Mouse (Mus musculus) forebrain, embryonic 12.5 days (tissue): ENCODE measurements around the gene Rps6ka5. TPM values are rescaled to one million over a fixed set of nuclear protein-coding genes. Genes with fewer than 3 reads are reported as not detected.
A peak's percentile ranks its signal among the peaks of the same experiment; 100 is the strongest.

ENCODE experiments used
- ATAC-seq: fragments of 200-750 bp; cut with Nextera tagmentation; 2 replicates; pipeline ENCODE4 v1.8.0; 2017; ENCODE audit warnings: moderate TSS enrichment; ENCODE audit not compliant: low FRiP score
- H3K27ac ChIP-seq: fragments of 300-500 bp; sonication (generic); 2 replicates; pipeline ENCODE4 v1.5.1; 2016; ENCODE audit warnings: mild to moderate bottlenecking
- H3K27me3 ChIP-seq: fragments of 300-500 bp; sonication (generic); 2 replicates; pipeline ENCODE4 v1.6.1; 2016; ENCODE audit warnings: mild to moderate bottlenecking
- H3K36me3 ChIP-seq: fragments of 300-500 bp; sonication (generic); replicated peaks from 2 replicates; pipeline ENCODE4 v1.6.1; 2016; ENCODE audit warnings: mild to moderate bottlenecking
- H3K4me1 ChIP-seq: fragments of 300-500 bp; sonication (generic); 2 replicates; pipeline ENCODE4 v1.6.1; 2016
- H3K4me2 ChIP-seq: fragments of 300-500 bp; sonication (generic); 2 replicates; pipeline ENCODE4 v1.6.1; 2016; ENCODE audit warnings: mild to moderate bottlenecking, moderate library complexity
- H3K4me3 ChIP-seq: fragments of 300-500 bp; sonication (generic); replicated peaks from 2 replicates; pipeline ENCODE4 v1.5.1; 2016; ENCODE audit warnings: mild to moderate bottlenecking
- H3K9ac ChIP-seq: fragments of 300-500 bp; sonication (generic); 2 replicates; pipeline ENCODE4 v1.6.1; 2016; ENCODE audit warnings: mild to moderate bottlenecking
- H3K9me3 ChIP-seq: fragments of 300-500 bp; sonication (generic); 2 replicates; pipeline ENCODE4 v1.6.1; 2016
- WGBS: fragments of 180-500 bp; shearing (Covaris S2); methylation state at CpG from one replicate; pipeline ENCODE4 v1.1.7; 2016; 5-methylcytosine and 5-hydroxymethylcytosine counted together
- polyA plus RNA-seq: library from polyadenylated mRNA; unstranded; fragments of >200 nt; fragmentation: Nextera tagmentation; extraction: Ambion mirVana; gene quantifications from 2 replicates; pipeline ENCODE4 v1.2.1, GENCODE M21; 2016

Rps6ka5 gene
- polyA plus RNA-seq: 6.4 and 6.5 TPM in 2 replicates

- H3K4me2 ChIP-seq: peak within 1 kb of the TSS; percentile 82
- no peaks in the 10 kb centered on the region for H3K36me3 ChIP-seq
- no peak for ATAC-seq
- H3K9ac ChIP-seq: no peak within 1 kb of the TSS
- no peaks in the 10 kb centered on the region for H3K27me3 ChIP-seq
- 95% methylated on average over 4 of the region's 4 CpGs for WGBS
- no peak within 1 kb of the TSS for H3K4me3 ChIP-seq
- no peaks in the 10 kb centered on the region for H3K9me3 ChIP-seq
- H3K27ac ChIP-seq: no peak within 1 kb of the TSS
- peaks cover 17% of the 10 kb centered on the region for H3K4me1 ChIP-seq
These were observed at the start of gene Rps6ka5 for GRCm38 (mm10) chr12:100726651-100727050. Rps6ka5 (minus strand) TSS chr12:100726983.

- WGBS: 83% methylated on average over 8 of the region's 8 CpGs
- H3K9ac ChIP-seq: no peak overlapping the region
- H3K4me3 ChIP-seq: no peak overlapping the region
- no peak overlapping the region for H3K27ac ChIP-seq
- H3K9me3 ChIP-seq: no peaks in the 10 kb centered on the region
- ATAC-seq: no peak
- no peak overlapping the region for H3K4me2 ChIP-seq
- H3K4me1 ChIP-seq: no peaks in the 10 kb centered on the region; the same call in 1 of the 2 replicates
- H3K27me3 ChIP-seq: no peaks in the 10 kb centered on the region
- no peaks in the 10 kb centered on the region for H3K36me3 ChIP-seq
These were observed 49.3 kb upstream of the Rps6ka5 start for GRCm38 (mm10) chr12:100775911-100776581.

- Histone ChIP-seq H3K4me3 (no peak overlapping the region), H3K9ac (no peak overlapping the region), H3K27ac (no peak overlapping the region), H3K9me3 (no peaks in the 10 kb centered on the region), H3K4me2 (no peak overlapping the region), H3K4me1 (no peaks in the 10 kb centered on the region; the same call in 1 of the 2 replicates), H3K27me3 (no peaks in the 10 kb centered on the region), H3K36me3 (no peaks in the 10 kb centered on the region)
- no peak for ATAC-seq
These were observed 48.5 kb upstream of the Rps6ka5 start for GRCm38 (mm10) chr12:100775291-100775690.

GRCm38 (mm10) chr12:100774756-100775155 lies 48.0 kb upstream of the Rps6ka5 start:
- Histone ChIP-seq H3K9me3 (no peaks in the 10 kb centered on the region), H3K9ac (no peak overlapping the region), H3K4me3 (no peak overlapping the region), H3K36me3 (no peaks in the 10 kb centered on the region), H3K4me1 (no peaks in the 10 kb centered on the region; the same call in 1 of the 2 replicates), H3K27ac (no peak overlapping the region), H3K27me3 (no peaks in the 10 kb centered on the region), H3K4me2 (no peak overlapping the region)
- WGBS: 87% methylated on average over 7 of the region's 7 CpGs
- ATAC-seq: no peak

GRCm38 (mm10) chr12:100772230-100772984 lies 45.6 kb upstream of the Rps6ka5 start:
- H3K4me2 ChIP-seq: no peak overlapping the region
- no peaks in the 10 kb centered on the region for H3K9me3 ChIP-seq
- no peak overlapping the region for H3K4me3 ChIP-seq
- H3K27me3 ChIP-seq: no peaks in the 10 kb centered on the region
- H3K36me3 ChIP-seq: no peaks in the 10 kb centered on the region
- ATAC-seq: no peak
- H3K9ac ChIP-seq: no peak overlapping the region
- no peak overlapping the region for H3K27ac ChIP-seq
- H3K4me1 ChIP-seq: no peaks in the 10 kb centered on the region; the same call in 1 of the 2 replicates
- 49% methylated on average over 7 of the region's 7 CpGs for WGBS

- 87% methylated on average over 3 of the region's 3 CpGs for WGBS
- no peaks in the 10 kb centered on the region for H3K27me3 ChIP-seq
- H3K36me3 ChIP-seq: no peaks in the 10 kb centered on the region
- H3K9ac ChIP-seq: no peak overlapping the region
- no peak overlapping the region for H3K4me2 ChIP-seq
- no peaks in the 10 kb centered on the region for H3K9me3 ChIP-seq
- no peaks in the 10 kb centered on the region; the same call in 1 of the 2 replicates for H3K4me1 ChIP-seq
- H3K4me3 ChIP-seq: no peak overlapping the region
- ATAC-seq: no peak
- no peak overlapping the region for H3K27ac ChIP-seq
These were observed 44.0 kb upstream of the Rps6ka5 start for GRCm38 (mm10) chr12:100770765-100771164.

GRCm38 (mm10) chr12:100769871-100770270 lies 43.1 kb upstream of the Rps6ka5 start:
- no peaks in the 10 kb centered on the region for H3K36me3 ChIP-seq
- no peak for ATAC-seq
- H3K4me3 ChIP-seq: no peak overlapping the region
- no peaks in the 10 kb centered on the region; the same call in 1 of the 2 replicates for H3K4me1 ChIP-seq
- no peak overlapping the region for H3K27ac ChIP-seq
- no peaks in the 10 kb centered on the region for H3K27me3 ChIP-seq
- WGBS: 90% methylated on average over 6 of the region's 6 CpGs
- H3K4me2 ChIP-seq: no peak overlapping the region
- H3K9ac ChIP-seq: no peak overlapping the region
- H3K9me3 ChIP-seq: no peaks in the 10 kb centered on the region

- Histone ChIP-seq H3K27ac (no peak overlapping the region), H3K4me1 (peaks cover 11% of the 10 kb centered on the region; the same call in 1 of the 2 replicates), H3K4me2 (no peak overlapping the region), H3K36me3 (no peaks in the 10 kb centered on the region), H3K4me3 (no peak overlapping the region), H3K9me3 (no peaks in the 10 kb centered on the region), H3K27me3 (no peaks in the 10 kb centered on the region), H3K9ac (no peak overlapping the region)
- ATAC-seq: no peak
- WGBS: 76% methylated on average over 13 of the region's 13 CpGs
These were observed 37.7 kb upstream of the Rps6ka5 start for GRCm38 (mm10) chr12:100764329-100765018.

GRCm38 (mm10) chr12:100762663-100763425 lies 36.1 kb upstream of the Rps6ka5 start:
- no peak overlapping the region for H3K9ac ChIP-seq
- 54% methylated on average over 11 of the region's 11 CpGs for WGBS
- no peak overlapping the region for H3K4me2 ChIP-seq
- no peaks in the 10 kb centered on the region for H3K27me3 ChIP-seq
- no peak overlapping the region for H3K4me3 ChIP-seq
- peak overlapping the region; percentile 20; the same call in 1 of the 2 replicates for H3K27ac ChIP-seq
- H3K9me3 ChIP-seq: no peaks in the 10 kb centered on the region
- H3K4me1 ChIP-seq: peaks cover 11% of the 10 kb centered on the region; the same call in 1 of the 2 replicates
- H3K36me3 ChIP-seq: no peaks in the 10 kb centered on the region
- no peak for ATAC-seq

GRCm38 (mm10) chr12:100757427-100757826 lies 30.6 kb upstream of the Rps6ka5 start:
- Histone ChIP-seq H3K4me1 (peaks cover 2% of the 10 kb centered on the region; the same call in 1 of the 2 replicates), H3K27ac (no peak overlapping the region), H3K36me3 (no peaks in the 10 kb centered on the region), H3K4me2 (no peak overlapping the region), H3K4me3 (no peak overlapping the region), H3K9ac (no peak overlapping the region), H3K9me3 (no peaks in the 10 kb centered on the region), H3K27me3 (no peaks in the 10 kb centered on the region)
- no peak for ATAC-seq
- WGBS: 39% methylated on average over 4 of the region's 4 CpGs

- Histone ChIP-seq H3K4me2 (no peak overlapping the region), H3K9ac (no peak overlapping the region), H3K9me3 (no peaks in the 10 kb centered on the region), H3K4me1 (no peaks in the 10 kb centered on the region), H3K36me3 (no peaks in the 10 kb centered on the region), H3K4me3 (no peak overlapping the region), H3K27ac (no peak overlapping the region), H3K27me3 (no peaks in the 10 kb centered on the region)
- no peak for ATAC-seq
- WGBS: 60% methylated on average over 1 of the region's 1 CpGs
These were observed 26.9 kb upstream of the Rps6ka5 start for GRCm38 (mm10) chr12:100753716-100754115.

GRCm38 (mm10) chr12:100752977-100753376 lies 26.2 kb upstream of the Rps6ka5 start:
- H3K4me3 ChIP-seq: no peak overlapping the region
- H3K9ac ChIP-seq: no peak overlapping the region
- H3K27me3 ChIP-seq: no peaks in the 10 kb centered on the region
- 85% methylated on average over 1 of the region's 1 CpGs for WGBS
- H3K36me3 ChIP-seq: no peaks in the 10 kb centered on the region
- H3K9me3 ChIP-seq: no peaks in the 10 kb centered on the region
- ATAC-seq: no peak
- no peak overlapping the region for H3K27ac ChIP-seq
- H3K4me1 ChIP-seq: no peaks in the 10 kb centered on the region
- H3K4me2 ChIP-seq: no peak overlapping the region
